Mouse (Mus musculus): ENCODE results near the gene Crlf1. TPM values are rescaled to one million over a fixed set of nuclear protein-coding genes. Genes with fewer than 3 reads are reported as not detected.

Gene Crlf1
- polyA plus RNA-seq, 1 experiment from 2014 or later: 1.9 TPM

DNA sequence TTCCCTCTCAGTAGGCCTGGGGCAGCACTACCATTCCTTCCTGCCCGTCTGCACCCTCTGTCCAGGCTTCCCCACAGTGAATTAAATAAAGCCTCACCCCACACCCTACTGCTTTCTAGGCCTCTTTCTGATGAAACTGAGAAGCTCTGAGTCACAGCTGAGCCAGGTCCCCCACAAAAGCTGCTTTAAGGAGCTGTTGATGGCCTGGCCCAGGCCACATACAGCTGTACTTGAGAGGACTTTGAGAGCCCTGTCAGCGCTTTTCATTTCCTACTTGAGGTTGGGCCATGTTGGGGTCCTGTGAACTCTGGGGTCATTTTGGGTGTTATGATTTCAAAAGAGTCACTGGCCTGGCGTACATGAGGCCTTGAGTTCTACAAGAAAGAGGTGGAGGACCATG is 42.3 kb downstream of the Crlf1 start:
- no peak overlapping the region for H3K4me2 ChIP-seq (replicated peaks)
- no peak for ATAC-seq (ENCODE audit: low FRiP score, low read depth)
- 91% methylated on average over 3 of the region's 3 CpGs for WGBS
- no peak overlapping the region for H3K4me3 ChIP-seq
- peaks cover 69% of the 10 kb centered on the region for H3K36me3 ChIP-seq
- no peaks in the 10 kb centered on the region for H3K9me3 ChIP-seq
- no peaks in the 10 kb centered on the region for H3K27me3 ChIP-seq (replicated peaks)
- no peak overlapping the region for H3K9ac ChIP-seq
- no peak overlapping the region for H3K27ac ChIP-seq
- H3K4me1 ChIP-seq: peaks cover 9% of the 10 kb centered on the region

DNA sequence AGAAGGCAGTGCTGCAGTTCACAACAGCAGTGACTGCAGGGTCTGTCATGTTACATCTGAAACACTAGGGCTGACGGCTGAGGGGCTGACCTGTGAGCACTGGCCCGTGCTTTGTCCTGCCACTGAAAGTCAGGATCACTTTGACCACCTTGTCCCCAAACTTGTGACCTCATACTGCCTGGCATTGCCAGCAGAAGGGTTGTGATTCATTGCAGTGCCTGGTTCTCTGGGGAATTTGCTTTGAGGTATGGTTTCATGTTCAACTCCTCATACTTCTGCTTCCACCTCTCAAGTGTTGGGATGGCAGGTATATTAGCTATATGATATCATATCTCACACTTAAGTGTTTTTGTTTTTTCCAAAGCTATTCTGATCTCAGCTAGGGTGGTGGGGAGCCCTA is 42.7 kb downstream of the Crlf1 start:
- Histone ChIP-seq H3K9ac (no peak overlapping the region), H3K27ac (no peak overlapping the region), H3K36me3 (peaks cover 67% of the 10 kb centered on the region), H3K4me1 (peaks cover 14% of the 10 kb centered on the region), H3K9me3 (no peaks in the 10 kb centered on the region), H3K4me3 (no peak overlapping the region), H3K4me2 (replicated peaks) (no peak overlapping the region), H3K27me3 (replicated peaks) (no peaks in the 10 kb centered on the region)
- no peak for ATAC-seq (ENCODE audit: low FRiP score, low read depth)
- WGBS: 90% methylated on average over 2 of the region's 2 CpGs

DNA sequence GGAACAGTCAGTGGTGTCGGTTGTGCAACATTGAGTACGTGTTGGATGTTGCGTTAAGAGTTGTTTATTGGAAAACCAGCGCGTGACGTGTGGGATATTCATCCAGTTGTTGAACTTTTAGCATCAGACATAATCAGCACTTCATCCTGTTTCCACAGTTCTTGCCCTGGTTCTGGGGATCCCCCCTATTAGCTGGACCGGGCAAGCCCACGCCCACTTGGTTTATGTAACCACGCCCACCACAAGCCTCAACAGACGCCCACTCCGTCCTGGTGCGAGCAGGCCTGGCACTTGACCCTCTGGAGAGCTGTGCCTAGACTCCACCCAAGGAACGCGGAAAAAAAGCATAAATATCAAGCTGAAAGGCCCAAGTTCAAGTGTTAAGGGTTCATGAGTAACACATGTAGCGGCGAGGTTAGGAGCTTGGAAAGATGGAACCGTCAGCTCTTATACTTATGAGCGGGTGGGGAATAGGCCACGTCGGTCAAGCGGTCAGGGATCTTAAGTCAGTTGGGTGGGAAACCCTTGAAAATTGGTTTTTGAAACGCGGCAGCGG is 45.1 kb downstream of the Crlf1 start:
- H3K36me3 ChIP-seq: peaks cover 43% of the 10 kb centered on the region
- H3K27ac ChIP-seq: 0 out of 2 replicates have a peak overlapping the region, but pooled peaks have one; percentile 18
- H3K4me3 ChIP-seq: peak overlapping the region; percentile 73
- H3K9me3 ChIP-seq: no peaks in the 10 kb centered on the region
- peak overlapping the region; percentile 81 for H3K4me2 ChIP-seq (replicated peaks)
- no peak overlapping the region for H3K9ac ChIP-seq
- ATAC-seq (ENCODE audit: low FRiP score, low read depth): peak; percentile 22; the same call in 1 of the 2 replicates
- WGBS: 16% methylated on average over 24 of the region's 24 CpGs
- peaks cover 26% of the 10 kb centered on the region for H3K4me1 ChIP-seq
- H3K27me3 ChIP-seq (replicated peaks): no peaks in the 10 kb centered on the region

DNA sequence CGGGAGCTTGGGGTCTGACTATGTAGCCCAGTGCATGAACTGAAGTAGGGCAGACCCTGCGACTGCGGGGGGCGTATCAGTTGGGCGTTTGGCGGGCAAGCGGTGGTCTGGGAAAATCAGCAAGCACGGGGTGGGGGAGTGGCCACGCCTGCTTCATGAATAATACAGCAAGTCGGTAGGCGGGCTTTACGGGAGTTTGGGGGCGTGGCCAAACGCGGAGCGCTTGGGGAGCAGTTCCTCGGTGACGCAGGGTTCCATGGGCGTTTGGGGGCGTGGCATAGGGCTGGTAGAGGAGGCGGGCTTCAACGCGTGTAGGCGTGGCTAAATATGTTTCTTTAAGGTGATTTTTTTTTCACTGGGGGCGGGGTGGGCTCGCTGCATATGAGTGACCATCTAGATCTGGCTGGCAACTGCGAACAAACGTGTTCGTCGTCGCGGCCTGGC is 45.7 kb downstream of the Crlf1 start:
- Histone ChIP-seq H3K4me3 (peak overlapping the region; percentile 73), H3K36me3 (peaks cover 37% of the 10 kb centered on the region), H3K4me2 (replicated peaks) (peak overlapping the region; percentile 81), H3K9ac (peak overlapping the region; percentile 45; the same call in 1 of the 2 replicates), H3K27ac (peak overlapping the region; percentile 81), H3K27me3 (replicated peaks) (no peaks in the 10 kb centered on the region), H3K9me3 (no peaks in the 10 kb centered on the region), H3K4me1 (peaks cover 26% of the 10 kb centered on the region)
- WGBS: under 1% methylated on average over 32 of the region's 32 CpGs
- peak; percentile 80 for ATAC-seq (ENCODE audit: low FRiP score, low read depth)

DNA sequence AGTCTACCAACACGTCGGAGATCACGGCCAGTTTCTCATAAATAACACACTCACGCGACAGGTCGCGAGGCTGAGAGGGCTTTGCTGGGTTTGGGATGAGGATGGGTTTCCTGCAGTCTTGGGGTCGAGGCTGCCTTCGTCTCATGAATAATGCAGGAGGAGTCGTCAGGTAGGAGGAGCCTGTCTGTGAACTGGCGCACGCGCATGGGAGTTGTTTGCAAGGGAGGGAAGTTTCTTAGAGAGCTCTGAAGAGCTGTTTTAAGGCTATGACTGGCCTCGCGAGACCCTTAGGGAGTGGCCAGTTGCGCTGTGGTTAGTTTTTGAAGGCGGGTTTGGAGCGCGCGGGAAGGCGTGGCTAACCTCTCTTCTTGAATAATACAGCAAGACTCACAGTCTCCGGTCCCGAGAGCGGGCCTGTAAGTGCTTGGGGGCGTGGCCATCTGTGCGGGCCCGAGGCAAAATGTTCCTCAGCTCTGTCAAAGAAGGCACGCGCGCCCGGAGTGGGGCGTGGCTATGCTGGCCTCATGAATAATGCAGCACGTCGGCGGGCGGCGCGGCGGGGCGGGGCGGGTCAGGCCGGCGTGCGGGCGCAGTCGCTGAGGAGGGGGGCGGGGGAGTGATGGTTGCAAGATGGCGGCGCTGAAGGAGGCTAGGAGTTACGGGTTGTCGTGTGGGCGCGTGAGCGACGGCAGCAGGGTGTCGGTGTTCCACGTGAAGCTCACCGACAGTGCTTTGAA is 46.3 kb downstream of the Crlf1 start, which contains the start of gene Ell:
Gene Ell (plus strand): TSS at position 381 of the 737 bp plus-strand sequence.
- H3K9ac ChIP-seq: peak within 1 kb of the TSS; percentile 79
- ATAC-seq (ENCODE audit: low FRiP score, low read depth): peak; percentile 88
- no peaks in the 10 kb centered on the region for H3K9me3 ChIP-seq
- H3K36me3 ChIP-seq: peaks cover 32% of the 10 kb centered on the region
- H3K27ac ChIP-seq: peak within 1 kb of the TSS; percentile 81
- 1% methylated on average over 58 of the region's 58 CpGs for WGBS
- peak within 1 kb of the TSS; percentile 81 for H3K4me2 ChIP-seq (replicated peaks)
- H3K4me3 ChIP-seq: peak within 1 kb of the TSS; percentile 73
- H3K27me3 ChIP-seq (replicated peaks): no peaks in the 10 kb centered on the region
- peaks cover 26% of the 10 kb centered on the region for H3K4me1 ChIP-seq

DNA sequence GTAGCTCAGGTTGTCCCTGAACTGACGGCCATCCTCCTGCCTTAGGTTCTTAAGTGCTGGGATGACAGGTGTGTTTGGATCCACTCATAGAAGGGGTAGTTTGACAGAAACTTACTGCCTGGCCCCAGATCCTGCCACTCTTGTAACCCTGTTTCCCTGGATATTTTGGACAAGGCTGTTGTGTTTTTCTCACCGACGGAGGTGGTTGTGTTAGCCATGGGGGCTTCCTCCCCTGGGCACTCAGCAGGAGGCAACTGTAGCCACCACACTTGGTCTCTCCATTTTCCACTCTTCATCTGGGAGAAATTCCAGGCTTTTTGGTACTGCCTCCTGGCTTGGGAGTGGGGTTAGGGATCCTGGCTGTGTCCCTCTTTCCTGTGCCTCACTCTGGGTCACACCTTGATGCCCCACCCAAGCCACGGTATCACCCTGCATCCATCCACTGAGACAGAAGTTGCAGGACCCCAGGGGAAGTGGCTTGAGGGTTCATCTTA is 47.1 kb downstream of the Crlf1 start:
- peaks cover 23% of the 10 kb centered on the region for H3K36me3 ChIP-seq
- H3K27ac ChIP-seq: no peak overlapping the region
- ATAC-seq (ENCODE audit: low FRiP score, low read depth): no peak
- peak overlapping the region; percentile 73 for H3K4me3 ChIP-seq
- peak overlapping the region; percentile 79 for H3K9ac ChIP-seq
- 14% methylated on average over 4 of the region's 4 CpGs for WGBS
- peaks cover 26% of the 10 kb centered on the region for H3K4me1 ChIP-seq
- no peaks in the 10 kb centered on the region for H3K27me3 ChIP-seq (replicated peaks)
- no peaks in the 10 kb centered on the region for H3K9me3 ChIP-seq
- H3K4me2 ChIP-seq (replicated peaks): peak overlapping the region; percentile 81

DNA sequence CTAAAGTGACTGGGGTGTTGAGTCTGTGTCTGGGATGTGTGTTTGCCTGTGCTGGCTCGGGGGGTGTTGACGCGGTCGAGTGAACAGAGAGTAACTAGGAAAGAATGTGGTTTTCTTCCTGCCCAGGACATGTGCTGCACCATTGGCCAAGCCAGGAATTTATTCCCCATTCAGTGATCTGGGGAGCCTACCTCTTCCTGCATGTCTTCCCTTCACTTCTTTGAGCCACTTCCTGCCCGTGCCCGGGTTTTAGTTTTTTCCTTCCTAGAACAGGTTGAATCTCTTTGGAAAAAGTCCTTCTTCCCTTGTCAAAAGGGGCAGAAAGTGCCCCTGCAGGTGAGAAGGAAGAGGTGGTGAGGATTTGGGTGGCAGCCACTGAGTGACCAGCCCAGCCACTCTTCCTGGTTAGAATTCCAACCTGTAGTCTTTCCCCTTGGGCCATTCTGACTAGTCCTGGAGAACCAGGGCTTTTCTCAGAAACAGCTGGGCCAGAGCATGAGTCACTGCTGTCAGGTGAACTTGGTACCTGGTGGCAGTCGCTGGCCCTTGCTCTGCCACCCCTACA is 47.6 kb downstream of the Crlf1 start:
- H3K27me3 ChIP-seq (replicated peaks): no peaks in the 10 kb centered on the region
- peak overlapping the region; percentile 73 for H3K4me3 ChIP-seq
- H3K27ac ChIP-seq: no peak overlapping the region
- peaks cover 18% of the 10 kb centered on the region for H3K36me3 ChIP-seq
- 52% methylated on average over 7 of the region's 7 CpGs for WGBS
- peak overlapping the region; percentile 79 for H3K9ac ChIP-seq
- peak overlapping the region; percentile 81 for H3K4me2 ChIP-seq (replicated peaks)
- ATAC-seq (ENCODE audit: low FRiP score, low read depth): no peak
- no peaks in the 10 kb centered on the region for H3K9me3 ChIP-seq
- peaks cover 26% of the 10 kb centered on the region for H3K4me1 ChIP-seq

DNA sequence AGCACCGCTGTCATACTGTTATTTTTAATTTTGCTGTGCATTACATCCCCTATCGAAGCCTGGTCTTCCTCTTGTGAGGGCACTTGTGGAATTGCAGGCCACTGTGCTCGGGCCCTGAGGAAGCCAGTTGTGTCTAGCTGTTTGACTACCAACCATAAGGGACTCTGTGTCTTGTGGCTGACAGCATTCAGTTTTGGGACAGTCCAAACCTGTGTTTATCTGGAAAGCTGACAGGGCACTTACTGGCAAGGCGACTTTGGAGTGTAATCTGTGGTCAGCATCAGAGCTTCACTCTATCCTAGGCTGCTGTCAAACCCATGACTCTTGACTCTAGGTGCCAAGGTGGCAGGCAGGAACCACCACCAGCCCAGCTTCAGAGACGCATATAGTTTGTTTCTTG is 48.1 kb downstream of the Crlf1 start:
- WGBS: 89% methylated on average over 5 of the region's 5 CpGs
- no peak for ATAC-seq (ENCODE audit: low FRiP score, low read depth)
- Histone ChIP-seq H3K27ac (no peak overlapping the region), H3K9me3 (no peaks in the 10 kb centered on the region), H3K4me2 (replicated peaks) (peak overlapping the region; percentile 81), H3K9ac (no peak overlapping the region; the same call in 1 of the 2 replicates), H3K27me3 (replicated peaks) (no peaks in the 10 kb centered on the region), H3K36me3 (peaks cover 15% of the 10 kb centered on the region), H3K4me1 (peaks cover 26% of the 10 kb centered on the region), H3K4me3 (no peak overlapping the region)

DNA sequence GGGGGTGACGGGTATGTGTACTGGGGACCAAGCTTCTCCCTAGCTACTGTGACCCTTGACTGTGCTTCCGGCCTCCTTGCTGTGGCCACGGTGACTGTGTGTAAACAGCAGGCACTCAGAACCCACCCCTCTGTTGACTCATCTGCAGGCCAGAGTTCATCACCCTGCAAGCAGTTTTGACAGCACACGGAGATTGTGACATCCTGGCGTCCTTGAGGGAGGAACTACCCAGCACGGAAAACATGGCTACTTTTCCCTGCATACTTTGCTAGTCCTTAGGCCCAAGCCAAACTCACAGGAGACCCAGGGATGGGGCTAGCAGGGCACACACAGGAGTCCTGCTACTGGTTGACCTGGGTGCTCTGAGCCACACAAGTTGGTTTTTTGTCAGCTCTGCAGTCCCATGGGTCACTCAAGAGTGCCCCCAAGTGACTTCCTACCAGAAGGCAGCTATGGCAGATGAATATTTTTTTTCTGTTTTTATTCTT is 51.3 kb downstream of the Crlf1 start:
- Histone ChIP-seq H3K4me3 (no peak overlapping the region), H3K27ac (no peak overlapping the region), H3K27me3 (replicated peaks) (no peaks in the 10 kb centered on the region), H3K4me2 (replicated peaks) (no peak overlapping the region; the same call in 1 of the 2 replicates), H3K9ac (no peak overlapping the region), H3K4me1 (peaks cover 21% of the 10 kb centered on the region), H3K36me3 (no peaks in the 10 kb centered on the region), H3K9me3 (no peaks in the 10 kb centered on the region)
- ATAC-seq (ENCODE audit: low FRiP score, low read depth): no peak
- whole genome bisulfite sequencing: 72% methylated on average over 6 of the region's 6 CpGs

DNA sequence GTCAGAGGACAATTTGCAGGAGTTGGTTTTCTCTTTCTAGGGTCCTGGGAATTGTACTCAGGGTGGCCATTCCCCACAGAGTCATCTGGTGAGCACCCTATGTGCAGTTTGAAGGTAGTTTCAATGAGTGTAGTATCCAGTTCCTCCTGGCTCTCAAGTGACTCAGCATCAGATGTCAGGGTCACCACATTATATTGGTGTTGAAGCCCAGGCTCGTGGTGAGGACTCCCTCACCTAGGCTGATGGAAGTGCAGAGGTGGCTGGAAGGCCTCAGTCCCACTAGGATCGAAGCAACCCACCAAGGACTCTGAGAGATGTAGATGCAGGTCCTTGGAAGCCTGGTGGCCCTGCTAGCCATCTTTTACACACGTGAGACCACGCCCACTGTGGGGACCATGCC is 53.5 kb downstream of the Crlf1 start:
- H3K36me3 ChIP-seq: no peaks in the 10 kb centered on the region
- no peaks in the 10 kb centered on the region for H3K9me3 ChIP-seq
- no peaks in the 10 kb centered on the region for H3K27me3 ChIP-seq (replicated peaks)
- H3K9ac ChIP-seq: no peak overlapping the region
- H3K27ac ChIP-seq: no peak overlapping the region
- no peak overlapping the region for H3K4me3 ChIP-seq
- H3K4me2 ChIP-seq (replicated peaks): no peak overlapping the region
- no peak for ATAC-seq (ENCODE audit: low FRiP score, low read depth)
- peaks cover 5% of the 10 kb centered on the region for H3K4me1 ChIP-seq
- WGBS: 87% methylated on average over 4 of the region's 4 CpGs

DNA sequence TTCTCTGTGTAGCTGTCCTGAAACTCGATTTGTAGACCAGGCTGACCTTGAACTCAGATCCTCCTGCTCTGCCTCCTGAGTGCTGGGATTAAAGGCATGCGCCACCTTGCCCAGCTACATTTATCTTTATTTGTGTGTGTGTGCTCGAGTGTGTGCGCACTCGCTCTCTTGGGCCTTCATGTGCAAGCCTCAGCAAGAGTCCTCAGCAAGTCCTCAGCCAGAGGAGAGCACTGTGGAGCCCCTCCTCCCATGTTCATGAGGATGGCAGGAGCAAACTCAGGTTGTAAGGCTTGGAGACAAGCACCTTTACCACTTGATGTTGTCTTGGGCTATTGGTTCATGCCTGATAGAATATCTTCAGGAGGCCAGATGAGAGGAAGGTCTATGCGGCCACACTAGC is 54.8 kb downstream of the Crlf1 start:
- no peaks in the 10 kb centered on the region; the same call in 1 of the 2 replicates for H3K4me1 ChIP-seq
- no peak overlapping the region for H3K27ac ChIP-seq
- no peak overlapping the region for H3K9ac ChIP-seq
- H3K4me3 ChIP-seq: no peak overlapping the region
- 93% methylated on average over 6 of the region's 6 CpGs for WGBS
- H3K4me2 ChIP-seq (replicated peaks): no peak overlapping the region
- no peaks in the 10 kb centered on the region for H3K27me3 ChIP-seq (replicated peaks)
- H3K9me3 ChIP-seq: no peaks in the 10 kb centered on the region
- ATAC-seq (ENCODE audit: low FRiP score, low read depth): no peak
- H3K36me3 ChIP-seq: no peaks in the 10 kb centered on the region

Measured in neural tube, embryonic 12.5 days (tissue).